Mouse (Mus musculus): ENCODE measurements around the gene Cd59b. TPM values are rescaled to one million over a fixed set of nuclear protein-coding genes. Genes with fewer than 3 reads are reported as not detected.
"Not testable (repeated sequence)": the region's sequence is repeated elsewhere in the genome, so short reads cannot be mapped to it uniquely, and the experiment has no call there.

Gene Cd59b
- polyA plus RNA-seq, 3 experiments from 2014 or later: not detected

DNA sequence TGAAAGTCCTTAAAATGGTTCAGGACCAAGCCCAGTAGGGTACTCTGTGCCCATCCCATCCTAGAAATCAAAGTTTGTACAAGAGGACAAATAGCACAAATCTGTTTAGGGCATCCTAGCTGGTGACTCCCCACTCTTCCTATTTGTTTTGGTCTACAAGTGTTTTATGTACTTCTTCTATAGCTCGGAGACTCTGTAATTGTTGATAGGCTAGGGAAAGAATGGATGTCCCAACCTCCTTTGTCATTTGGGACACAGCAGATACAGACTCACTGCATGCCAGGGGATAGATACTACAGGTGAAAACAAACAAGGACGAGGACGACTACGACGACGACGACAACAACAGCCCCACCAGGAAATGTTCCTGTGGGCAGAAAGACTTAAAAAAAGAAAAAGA is 1.2 kb upstream of the Cd59b start, which contains the start of gene Gm10799:
Gene Gm10799 (minus strand): TSS at position 101 of the 400 bp plus-strand sequence.
- not testable (repeated sequence) for ATAC-seq

DNA sequence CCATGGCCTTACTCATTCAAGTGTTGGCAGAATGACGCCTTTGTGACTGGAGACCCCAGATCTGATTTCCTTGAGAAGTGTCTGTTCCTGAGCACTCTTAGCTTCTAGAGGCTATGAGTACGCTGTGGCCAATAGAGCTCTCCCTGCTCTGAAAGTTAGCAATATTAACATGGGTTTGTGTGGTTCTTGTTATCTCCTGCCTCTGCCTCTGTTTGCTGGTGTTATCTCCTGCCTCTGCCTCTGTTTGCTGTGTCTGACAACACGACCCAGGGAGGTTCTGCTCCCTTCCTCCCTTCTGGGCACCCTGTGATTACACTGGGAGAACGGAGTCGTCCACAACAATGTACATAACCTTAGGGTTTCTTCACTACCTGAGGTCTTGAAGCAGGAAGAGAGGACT is 8.6 kb downstream of the Cd59b start:
- ATAC-seq: not testable (repeated sequence)

DNA sequence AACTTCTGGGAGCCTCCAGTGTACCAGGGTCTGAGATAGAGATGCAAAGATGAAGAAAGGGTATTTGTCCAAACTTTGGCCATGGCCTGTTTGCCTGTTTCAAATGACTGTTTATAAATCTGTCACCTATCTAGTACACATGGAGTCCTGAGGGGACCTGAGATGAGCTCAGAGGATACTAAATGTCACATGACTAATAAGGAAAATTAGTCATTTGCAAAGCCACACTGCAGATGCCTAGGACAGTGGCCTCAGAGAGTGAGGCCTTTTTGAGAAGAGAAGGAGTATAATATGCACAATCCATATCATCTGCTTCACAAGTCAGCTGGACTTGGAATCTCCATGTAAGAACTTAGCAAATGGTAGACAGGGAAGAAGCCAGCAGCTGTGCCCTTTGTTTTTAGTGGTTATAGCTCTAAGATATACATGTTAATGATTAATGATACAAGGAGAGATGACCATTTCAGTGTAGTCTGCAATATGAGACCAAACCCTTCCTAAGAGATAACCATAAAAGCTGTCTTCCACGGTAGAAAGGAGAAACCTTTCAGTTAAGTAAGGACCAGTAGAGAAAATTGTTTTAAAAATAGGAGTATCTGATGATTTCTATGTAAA is 11.9 kb downstream of the Cd59b start:
- ATAC-seq: not testable (repeated sequence)

DNA sequence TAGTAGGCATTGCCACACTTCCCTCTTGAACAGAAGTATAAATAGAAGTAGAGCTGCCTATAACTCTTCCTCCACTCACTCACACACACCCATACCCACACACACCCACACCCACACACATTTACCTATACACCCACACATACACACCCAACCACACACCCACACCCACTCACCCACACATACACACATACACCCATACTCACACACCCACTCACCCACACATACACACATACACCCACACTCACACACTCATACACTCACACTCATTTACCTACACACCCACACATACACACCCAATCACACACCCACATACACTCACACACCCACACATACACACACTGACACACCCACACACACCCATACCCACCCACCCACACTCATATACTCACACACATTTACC is 12.8 kb downstream of the Cd59b start:
- ATAC-seq: no peak

DNA sequence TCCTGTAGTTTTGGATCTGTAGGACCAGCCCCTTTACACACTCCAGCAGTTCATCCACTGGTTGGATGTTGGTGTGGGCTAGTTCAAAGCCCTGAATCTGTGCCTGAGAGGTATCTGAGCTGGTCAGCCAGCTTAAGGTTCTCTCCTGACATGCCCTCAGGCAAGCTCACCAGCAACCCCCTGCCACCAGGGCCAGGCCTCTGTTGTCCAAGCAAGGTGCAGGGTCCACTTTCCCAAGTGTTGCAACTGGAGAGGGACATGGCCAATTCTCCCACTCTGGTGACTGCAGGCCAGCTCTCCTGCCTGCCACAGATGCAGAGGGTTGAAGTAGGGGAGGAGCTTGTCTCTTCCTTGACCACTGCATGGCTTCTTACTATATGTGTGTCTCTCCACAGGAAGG is 14.4 kb downstream of the Cd59b start:
- not testable (repeated sequence) for ATAC-seq

DNA sequence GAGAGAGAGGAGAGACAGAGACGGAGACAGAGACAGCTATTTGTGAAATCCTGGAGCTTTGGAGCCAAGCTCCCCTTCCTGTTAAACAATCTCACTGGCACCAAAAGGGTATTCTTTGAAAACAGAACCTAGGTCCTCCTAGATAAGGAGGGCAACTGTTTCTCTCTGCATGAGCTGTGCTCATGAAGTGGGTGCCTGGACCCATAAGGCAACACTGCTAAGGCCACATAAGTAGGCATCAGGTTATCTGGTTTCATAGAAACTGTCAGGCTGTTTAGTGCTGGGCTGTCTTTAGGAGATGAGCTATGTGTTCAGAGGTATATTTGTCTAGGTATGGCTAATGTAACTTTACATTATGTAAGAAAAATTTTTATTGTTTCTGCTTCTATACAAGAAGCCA is 17.9 kb downstream of the Cd59b start:
- not testable (repeated sequence) for ATAC-seq

DNA sequence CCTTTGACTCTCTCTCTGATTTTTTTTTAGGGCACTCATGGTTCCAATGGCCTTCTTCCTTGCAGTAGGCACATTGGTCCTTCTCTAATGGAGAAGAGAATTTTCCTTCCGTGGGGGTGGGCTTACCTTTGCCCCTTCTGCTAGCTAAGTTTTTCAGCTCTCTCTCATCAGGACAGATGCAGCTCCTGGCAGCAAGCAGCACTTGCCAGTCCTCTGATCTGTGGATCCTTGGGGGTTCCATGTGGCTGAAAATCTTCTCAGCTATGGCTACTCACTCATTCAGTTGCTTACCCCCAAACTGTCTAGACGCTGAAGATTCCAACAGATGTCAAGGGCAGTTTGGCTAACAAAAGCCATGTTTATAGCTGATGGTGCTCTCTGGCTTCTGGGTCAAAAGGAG is 23.7 kb downstream of the Cd59b start:
- ATAC-seq: no peak

DNA sequence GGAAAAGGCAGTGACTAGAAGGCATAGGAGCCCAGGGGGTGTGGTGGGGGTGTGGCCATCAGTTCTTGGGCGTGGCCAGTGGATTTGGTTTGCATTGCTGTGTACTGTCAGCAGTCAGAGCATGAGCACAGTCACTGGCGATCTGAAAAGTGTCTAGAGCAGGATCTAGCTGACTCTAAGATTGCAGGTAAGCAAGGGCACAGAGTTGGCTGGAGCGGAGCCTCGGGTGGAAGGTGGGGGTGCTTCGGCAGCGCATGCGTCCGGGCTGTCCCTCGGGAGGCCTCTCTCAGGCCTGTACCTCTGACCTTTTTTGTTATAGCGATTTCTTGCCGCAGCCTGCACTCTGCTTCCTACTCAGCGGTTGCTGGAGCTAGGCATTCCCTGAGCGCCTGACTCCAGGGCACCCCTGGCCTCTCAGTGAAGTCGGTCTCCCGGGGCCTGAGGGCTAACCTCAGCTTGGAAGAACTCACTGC is 26.1 kb downstream of the Cd59b start, which contains the start of gene Cd59a:
Gene Cd59a (plus strand): TSS at position 61 of the 473 bp plus-strand sequence.
- ATAC-seq: no peak

DNA sequence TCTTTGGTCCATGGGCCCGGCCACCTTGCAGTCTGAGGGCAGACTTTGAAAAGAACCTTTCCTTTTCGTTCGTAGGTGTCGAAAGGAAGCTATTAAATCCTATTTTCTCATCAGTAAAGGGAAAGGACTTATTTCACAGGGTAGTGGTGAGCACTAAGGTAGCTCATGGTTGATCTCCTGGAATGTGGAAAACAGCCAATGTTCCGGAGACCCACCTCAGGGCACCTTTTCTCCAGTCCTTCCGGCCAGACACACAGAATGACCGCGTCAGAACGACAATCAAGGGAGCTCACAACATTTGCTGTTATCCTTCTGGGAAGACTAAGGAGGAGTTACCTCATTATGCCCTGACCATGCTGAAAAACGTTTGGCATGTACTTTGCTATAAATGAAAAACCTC is 26.6 kb downstream of the Cd59b start:
- no peak for ATAC-seq

DNA sequence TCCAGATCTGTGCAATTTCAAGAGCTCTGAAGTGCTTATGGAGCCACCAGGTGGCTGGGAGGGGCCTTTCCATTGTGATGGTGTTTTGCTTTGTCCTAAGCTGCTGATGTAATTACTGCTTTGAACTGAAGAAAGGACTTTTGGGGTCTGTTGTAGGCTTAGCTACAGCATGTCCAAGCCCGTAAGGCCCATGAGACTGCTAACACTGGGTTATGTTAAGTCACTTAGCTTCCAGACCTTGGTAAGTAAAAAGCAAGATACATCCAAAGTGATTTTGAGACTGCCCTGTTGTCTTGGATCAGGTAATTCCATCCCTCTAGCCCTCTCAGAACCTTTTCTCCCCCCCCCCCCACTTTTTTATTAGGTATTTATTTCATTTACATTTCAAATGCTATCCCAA is 27.1 kb downstream of the Cd59b start:
- not testable (repeated sequence) for ATAC-seq

DNA sequence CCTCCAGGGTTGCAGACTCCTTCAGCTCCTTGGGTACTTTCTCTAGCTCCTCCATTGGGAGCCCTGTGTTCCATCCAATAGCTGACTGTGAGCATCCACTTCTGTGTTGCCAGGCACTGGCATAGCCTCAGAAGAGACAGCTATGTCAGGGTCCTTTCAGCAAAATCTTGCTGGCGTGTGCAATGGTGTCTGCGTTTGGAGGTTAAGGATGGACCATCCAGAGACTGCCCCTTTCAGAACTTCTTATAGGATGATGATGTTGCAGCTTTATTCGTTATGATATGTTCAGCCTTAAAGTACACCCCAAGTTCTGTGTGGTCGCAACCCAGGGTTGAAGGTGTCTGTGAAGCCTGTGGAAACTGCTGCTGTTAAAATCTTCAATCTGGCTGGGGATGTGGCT is 27.7 kb downstream of the Cd59b start:
- ATAC-seq: not testable (repeated sequence)

DNA sequence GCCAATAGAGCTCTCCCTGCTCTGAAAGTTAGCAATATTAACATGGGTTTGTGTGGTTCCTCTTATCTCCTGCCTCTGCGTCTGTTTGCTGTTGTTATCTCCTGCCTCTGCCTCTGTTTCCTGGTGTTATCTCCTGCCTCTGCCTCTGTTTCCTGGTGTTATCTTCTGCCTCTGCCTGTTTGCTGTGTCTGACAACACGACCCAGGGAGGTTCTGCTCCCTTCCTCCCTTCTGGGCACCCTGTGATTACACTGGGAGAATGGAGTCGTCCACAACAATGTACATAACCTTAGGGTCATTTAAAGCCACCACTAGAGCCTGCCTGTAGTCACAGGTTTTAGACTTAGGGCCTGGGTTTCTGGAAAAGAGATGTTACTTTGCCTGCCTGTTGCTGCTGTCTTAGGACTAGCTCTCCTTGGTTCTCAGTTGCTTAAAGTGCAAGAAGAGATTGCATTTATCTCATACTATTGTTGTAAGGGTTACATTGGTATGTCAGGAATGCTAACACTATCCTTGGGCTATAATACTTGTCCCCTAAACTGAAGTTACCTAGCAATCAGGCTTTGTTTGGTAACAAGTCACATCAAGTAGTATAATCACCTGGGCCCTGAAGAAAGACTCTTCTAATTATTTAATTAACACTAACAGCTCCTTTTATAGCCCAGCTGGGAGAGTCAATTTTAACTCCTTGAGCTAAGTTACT is 29.0 kb downstream of the Cd59b start:
- ATAC-seq: no peak

DNA sequence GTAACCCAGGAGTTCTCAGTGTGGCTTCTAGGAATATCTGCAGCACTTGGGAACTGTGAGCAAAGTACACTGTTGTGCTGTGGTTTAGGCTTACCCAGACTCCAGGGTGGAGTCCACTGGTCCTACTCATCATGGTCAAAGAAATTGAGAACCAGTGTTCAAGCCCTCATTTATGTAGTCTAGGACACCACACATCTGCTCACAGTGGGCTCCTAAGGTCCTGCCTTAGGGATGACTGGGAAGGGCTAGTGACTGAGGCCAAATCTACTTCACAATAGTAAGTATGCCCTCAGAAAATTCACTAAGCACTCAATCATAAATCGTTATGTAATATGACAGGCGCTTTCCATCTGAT is 29.6 kb downstream of the Cd59b start:
- ATAC-seq: no peak

DNA sequence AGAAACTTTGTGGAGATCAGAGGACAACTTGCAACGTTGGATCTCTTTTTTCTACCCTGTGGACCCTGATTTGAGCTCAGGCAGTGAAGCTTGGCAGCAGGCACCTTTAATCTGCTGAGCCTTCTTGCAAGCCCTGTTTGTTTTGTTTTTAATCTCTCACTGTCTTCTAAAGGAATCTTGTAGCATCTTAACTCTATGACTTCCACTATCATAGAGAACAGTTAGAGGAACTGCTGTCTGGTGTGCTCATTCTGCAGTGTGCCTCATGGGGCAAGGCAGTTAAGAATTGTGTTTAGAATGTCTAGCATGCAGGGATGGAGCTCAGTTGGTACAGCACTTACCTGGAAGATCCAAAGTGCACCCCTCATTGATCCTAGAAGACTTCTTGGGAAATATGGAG is 30.3 kb downstream of the Cd59b start:
- ATAC-seq: no peak

DNA sequence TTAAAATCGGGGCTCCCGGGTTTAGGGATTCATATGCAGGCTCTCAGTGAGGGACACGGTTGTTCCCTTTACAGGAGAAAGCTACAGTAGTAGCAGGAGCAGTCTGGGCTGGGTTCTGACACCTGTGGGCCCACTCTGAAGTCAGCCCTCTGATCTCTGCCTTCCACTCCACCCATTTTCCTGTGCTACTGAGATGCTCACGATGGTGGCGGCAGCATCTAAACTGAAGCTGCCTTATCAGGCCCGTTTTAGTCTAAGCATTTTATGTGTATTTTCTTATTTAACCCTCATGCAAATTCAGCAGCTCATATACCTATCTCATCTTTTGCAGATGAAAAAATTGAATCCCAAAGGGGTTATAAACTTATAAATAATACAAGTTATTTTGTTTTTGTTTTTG is 35.2 kb downstream of the Cd59b start:
- ATAC-seq: no peak

DNA sequence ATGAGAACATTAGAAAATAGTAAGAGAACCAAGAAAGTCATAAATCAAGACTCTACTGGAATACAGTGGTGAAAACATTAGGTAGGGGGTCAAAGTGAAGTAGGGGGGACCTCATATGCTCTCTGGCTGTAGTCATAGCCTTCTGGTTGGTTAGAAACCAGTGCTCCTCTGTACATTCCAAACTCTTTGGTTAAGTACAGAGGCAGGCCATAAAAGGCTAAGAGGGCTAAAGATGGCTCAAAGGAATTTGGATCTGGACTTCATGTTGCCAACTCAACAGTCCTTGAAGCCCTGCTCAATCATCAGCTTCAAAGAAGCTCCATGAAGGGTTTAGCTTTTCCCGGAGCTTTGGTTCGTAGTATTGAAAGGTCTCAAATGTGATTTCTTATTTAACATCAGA is 39.4 kb downstream of the Cd59b start:
- not testable (repeated sequence) for ATAC-seq

DNA sequence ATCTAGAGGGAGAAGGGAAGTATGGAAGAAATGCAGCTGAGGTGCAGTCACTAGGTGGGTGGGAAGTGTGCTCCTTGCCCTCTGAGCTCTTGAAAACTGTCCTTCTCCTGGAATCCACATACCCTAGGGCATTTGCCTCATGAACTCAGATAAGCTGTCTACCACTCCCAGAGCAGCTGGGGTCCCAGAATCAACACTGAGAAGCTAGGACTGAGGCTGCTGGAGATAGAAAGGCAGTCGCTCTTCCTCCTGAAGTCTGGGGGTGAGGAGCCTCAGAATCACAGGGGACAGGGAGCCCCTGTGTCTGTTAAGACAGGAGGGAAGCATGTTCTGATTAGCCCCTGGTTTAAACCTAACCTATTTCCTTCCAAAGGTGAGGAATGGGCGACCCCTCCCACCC is 39.9 kb downstream of the Cd59b start:
- ATAC-seq: no peak

DNA sequence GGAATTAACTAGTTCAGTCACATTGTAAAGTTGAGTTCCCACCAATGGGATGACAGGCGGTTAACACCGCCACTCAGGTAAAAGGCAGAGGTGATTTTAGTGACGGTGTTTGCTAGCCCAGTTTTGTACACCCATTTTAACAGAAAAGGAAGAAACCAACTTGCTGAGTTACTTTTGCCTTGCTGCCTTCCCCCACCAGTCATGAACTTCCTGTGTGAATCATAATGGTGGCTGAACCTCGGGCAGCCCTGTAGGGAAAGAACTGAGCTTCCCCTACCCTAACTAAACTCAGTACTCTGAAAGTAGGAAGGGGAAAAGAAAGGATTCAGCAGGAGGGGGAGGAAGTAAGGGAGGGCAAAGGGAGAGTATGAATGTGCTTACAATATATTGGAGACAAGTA is 40.4 kb downstream of the Cd59b start:
- ATAC-seq: no peak

DNA sequence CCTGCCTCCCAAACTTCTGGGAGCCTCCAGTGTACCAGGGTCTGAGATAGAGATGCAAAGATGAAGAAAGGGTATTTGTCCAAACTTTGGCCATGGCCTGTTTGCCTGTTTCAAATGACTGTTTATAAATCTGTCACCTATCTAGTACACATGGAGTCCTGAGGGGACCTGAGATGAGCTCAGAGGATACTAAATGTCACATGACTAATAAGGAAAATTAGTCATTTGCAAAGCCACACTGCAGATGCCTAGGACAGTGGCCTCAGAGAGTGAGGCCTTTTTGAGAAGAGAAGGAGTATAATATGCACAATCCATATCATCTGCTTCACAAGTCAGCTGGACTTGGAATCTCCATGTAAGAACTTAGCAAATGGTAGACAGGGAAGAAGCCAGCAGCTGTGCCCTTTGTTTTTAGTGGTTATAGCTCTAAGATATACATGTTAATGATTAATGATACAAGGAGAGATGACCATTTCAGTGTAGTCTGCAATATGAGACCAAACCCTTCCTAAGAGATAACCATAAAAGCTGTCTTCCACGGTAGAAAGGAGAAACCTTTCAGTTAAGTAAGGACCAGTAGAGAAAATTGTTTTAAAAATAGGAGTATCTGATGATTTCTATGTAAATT is 41.6 kb downstream of the Cd59b start:
- ATAC-seq: not testable (repeated sequence)

DNA sequence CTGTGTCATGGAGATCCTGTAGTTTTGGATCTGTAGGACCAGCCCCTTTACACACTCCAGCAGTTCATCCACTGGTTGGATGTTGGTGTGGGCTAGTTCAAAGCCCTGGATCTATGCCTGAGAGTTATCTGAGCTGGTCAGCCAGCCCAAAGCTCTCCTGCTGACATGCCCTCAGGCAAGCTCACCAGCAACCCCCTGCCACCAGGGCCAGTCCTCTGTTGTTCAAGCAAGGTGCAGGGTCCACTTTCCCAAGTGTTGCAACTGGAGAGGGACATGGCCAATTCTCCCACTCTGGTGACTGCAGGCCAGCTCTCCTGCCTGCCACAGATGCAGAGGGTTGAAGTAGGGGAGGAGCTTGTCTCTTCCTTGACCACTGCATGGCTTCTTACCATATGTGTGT is 43.9 kb downstream of the Cd59b start:
- ATAC-seq: not testable (repeated sequence)

DNA sequence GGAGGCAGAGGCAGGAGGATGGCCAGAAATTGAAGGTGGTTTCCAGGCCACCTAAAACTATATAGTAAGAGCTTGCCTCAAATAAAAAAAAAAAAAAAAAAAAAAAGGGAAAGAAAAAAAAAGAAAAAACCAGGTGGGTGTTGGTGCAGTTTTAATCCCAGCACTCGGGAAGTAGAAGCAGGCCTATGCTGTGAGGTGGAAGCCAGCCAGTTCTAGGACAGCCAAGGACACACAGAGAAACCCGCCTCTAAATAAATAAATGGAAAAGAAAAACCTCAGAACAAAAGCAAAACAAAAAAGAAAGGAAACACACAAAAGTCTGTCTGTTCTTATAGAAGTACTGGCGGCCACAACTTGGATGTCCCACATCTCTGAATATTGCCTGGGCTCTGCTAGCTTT is 45.2 kb downstream of the Cd59b start:
- no peak for ATAC-seq

DNA sequence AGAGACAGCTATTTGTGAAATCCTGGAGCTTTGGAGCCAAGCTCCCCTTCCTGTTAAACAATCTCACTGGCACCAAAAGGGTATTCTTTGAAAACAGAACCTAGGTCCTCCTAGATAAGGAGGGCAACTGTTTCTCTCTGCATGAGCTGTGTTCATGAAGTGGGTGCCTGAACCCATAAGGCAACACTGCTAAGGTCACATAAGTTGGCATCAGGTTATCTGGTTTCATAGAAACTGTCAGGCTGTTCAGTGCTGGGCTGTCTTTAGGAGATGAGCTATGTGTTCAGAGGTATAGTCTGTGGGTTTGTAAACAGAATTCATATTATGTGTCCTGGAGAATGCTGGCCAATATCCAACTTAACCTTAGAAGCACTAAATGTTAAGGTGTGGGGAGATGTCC is 47.5 kb downstream of the Cd59b start:
- not testable (repeated sequence) for ATAC-seq

DNA sequence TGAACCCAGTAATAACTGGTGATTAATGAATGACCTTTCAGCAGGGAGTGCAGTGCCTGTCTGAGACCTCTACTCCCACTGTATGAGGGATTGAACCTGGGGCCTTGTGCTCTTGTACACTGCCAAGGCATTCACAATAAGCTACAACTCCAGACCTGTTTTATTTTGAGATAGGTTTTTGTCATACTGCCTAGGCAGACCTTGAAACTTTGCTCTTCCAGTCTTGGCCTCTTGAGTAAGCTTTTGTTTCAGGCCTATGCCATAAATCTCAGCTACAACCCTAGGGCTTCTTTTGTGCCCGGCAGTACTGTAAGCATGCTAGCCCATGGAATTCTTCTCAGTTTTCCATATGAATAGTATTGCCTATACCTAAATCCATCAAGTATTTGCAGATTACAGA is 49.4 kb downstream of the Cd59b start:
- ATAC-seq: no peak

DNA sequence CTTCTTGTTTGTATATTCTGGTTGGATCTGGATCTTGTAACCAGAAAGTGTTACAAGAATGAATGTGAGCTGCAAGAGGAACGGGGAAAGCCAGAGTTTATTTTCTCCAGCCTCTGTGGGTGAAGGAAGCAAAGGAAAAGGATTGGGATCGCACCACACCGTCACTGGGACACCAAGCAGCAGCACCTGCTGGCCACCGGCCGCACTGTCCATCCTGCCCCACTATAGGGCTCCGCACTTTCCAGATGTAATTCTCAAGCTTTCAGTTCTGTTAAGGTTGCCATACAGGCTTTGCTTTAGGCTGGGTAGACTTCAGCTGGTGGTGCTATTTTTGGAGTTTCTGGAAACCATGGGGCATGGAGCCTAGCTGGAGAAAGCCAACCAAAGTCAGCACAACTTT is 50.7 kb downstream of the Cd59b start:
- no peak for ATAC-seq
